Mouse (Mus musculus) stomach, embryonic 16.5 days (tissue): Measurements from ENCODE around the gene Txnip. TPM values are rescaled to one million over a fixed set of nuclear protein-coding genes. Genes with fewer than 3 reads are reported as not detected.
"Not testable (repeated sequence)": the region's sequence is repeated elsewhere in the genome, so short reads cannot be mapped to it uniquely, and the experiment has no call there.

ENCODE experiments used
- ATAC-seq: fragments of 200-750 bp; cut with Nextera tagmentation; 2 replicates; pipeline ENCODE4 v1.8.0; 2017; ENCODE audit warnings: moderate number of reproducible peaks, moderate TSS enrichment; ENCODE audit not compliant: insufficient read depth, low FRiP score
- H3K27ac ChIP-seq: fragments of 300-500 bp; sonication (generic); 2 replicates; pipeline ENCODE4 v1.5.1; 2014; ENCODE audit warnings: low read length
- H3K27me3 ChIP-seq: fragments of 300-500 bp; sonication (generic); 2 replicates; pipeline ENCODE4 v1.6.1; 2014; ENCODE audit warnings: low read length, control low read depth, mixed read lengths; ENCODE audit not compliant: control insufficient read depth, insufficient read depth
- H3K36me3 ChIP-seq: fragments of 300-500 bp; sonication (generic); 2 replicates; pipeline ENCODE4 v1.6.1; 2014; ENCODE audit warnings: low read length; ENCODE audit not compliant: control insufficient read depth, insufficient read depth
- H3K4me1 ChIP-seq: fragments of 300-500 bp; sonication (generic); 2 replicates; pipeline ENCODE4 v1.6.1; 2014; ENCODE audit warnings: low read length, control low read depth, mixed read lengths; ENCODE audit not compliant: control insufficient read depth, insufficient read depth
- H3K4me2 ChIP-seq: fragments of 300-500 bp; sonication (generic); 2 replicates; pipeline ENCODE4 v1.6.1; 2014; ENCODE audit warnings: low read depth, low read length, mixed read lengths
- H3K4me3 ChIP-seq: fragments of 300-500 bp; sonication (generic); replicated peaks from 2 replicates; pipeline ENCODE4 v1.5.1; 2014; ENCODE audit warnings: mild to moderate bottlenecking, low read length
- H3K9ac ChIP-seq: fragments of 300-500 bp; sonication (generic); 2 replicates; pipeline ENCODE4 v1.6.1; 2014; ENCODE audit warnings: low read length
- H3K9me3 ChIP-seq: fragments of 300-500 bp; sonication (generic); replicated peaks from 2 replicates; pipeline ENCODE4 v1.6.1; 2016; ENCODE audit warnings: low read length, control low read depth; ENCODE audit not compliant: control insufficient read depth
- WGBS: fragments of 180-500 bp; shearing (Covaris S2); extraction: QIAGEN DNeasy Blood & Tissue Kit; methylation state at CpG from one replicate; pipeline ENCODE4 v1.1.7; 2014; 5-methylcytosine and 5-hydroxymethylcytosine counted together
- polyA plus RNA-seq: library from polyadenylated mRNA; unstranded; fragments of >200 nt; fragmentation: Nextera tagmentation; extraction: Ambion mirVana; gene quantifications from 2 replicates; pipeline ENCODE4 v1.2.1, GENCODE M21; 2015

The Txnip gene
- polyA plus RNA-seq, 1 experiment from 2014 or later = 179 TPM

- WGBS = 93% methylated on average over 3 of the region's 4 CpGs
- H3K4me2 ChIP-seq, H3K36me3 ChIP-seq, H3K4me1 ChIP-seq, H3K9ac ChIP-seq, H3K9me3 ChIP-seq, H3K27me3 ChIP-seq, ATAC-seq, H3K4me3 ChIP-seq, H3K27ac ChIP-seq: not testable (repeated sequence)
Measured at GRCm38 (mm10) chr3:96606007-96606406, 48.2 kb downstream of the Txnip start.

GRCm38 (mm10) chr3:96606618-96607017 lies 48.9 kb downstream of the Txnip start:
- 85% methylated on average over 4 of the region's 4 CpGs for WGBS
- Histone ChIP-seq H3K9me3 (no peaks in the 10 kb centered on the region), H3K4me3 (no peak overlapping the region), H3K27me3 (no peaks in the 10 kb centered on the region), H3K27ac (no peak overlapping the region), H3K4me2 (no peak overlapping the region), H3K4me1 (peaks cover 8% of the 10 kb centered on the region; the same call in 1 of the 2 replicates), H3K9ac (no peak overlapping the region), H3K36me3 (no peaks in the 10 kb centered on the region)
- ATAC-seq = no peak

Other genes starting within 250 kb of the Txnip start
- gene BC107364, start 105.7 kb upstream of the Txnip start, polyA plus RNA-seq = 0.17 and 0.29 TPM in 2 replicates
- gene Hfe2, start 32.8 kb upstream of the Txnip start, polyA plus RNA-seq = 0.50 and 3.8 TPM in 2 replicates
- 0.89 and 1.1 TPM in 2 replicates for gene Gm16253, start 19.0 kb downstream of the Txnip start, polyA plus RNA-seq
- 26.4 and 29.8 TPM in 2 replicates for gene Polr3gl, start 36.2 kb downstream of the Txnip start, polyA plus RNA-seq
- gene Ankrd34a, start 38.7 kb downstream of the Txnip start, polyA plus RNA-seq = 2.2 and 2.7 TPM in 2 replicates
- gene Lix1l, start 43.2 kb downstream of the Txnip start, polyA plus RNA-seq = 7.2 and 7.5 TPM in 2 replicates
- 102 and 104 TPM in 2 replicates for gene Rbm8a, start 72.0 kb downstream of the Txnip start, polyA plus RNA-seq
- gene Pex11b, start 77.4 kb downstream of the Txnip start, polyA plus RNA-seq = 43.7 and 44.6 TPM in 2 replicates
- 0.07 and 0.09 TPM in 2 replicates for gene Gm42957, start 77.5 kb downstream of the Txnip start, polyA plus RNA-seq
- 0.85 and 1.2 TPM in 2 replicates for gene Itga10, start 87.6 kb downstream of the Txnip start, polyA plus RNA-seq
- 8.0 and 10.5 TPM in 2 replicates for gene Ankrd35, start 112.2 kb downstream of the Txnip start, polyA plus RNA-seq
- gene Pias3, start 138.4 kb downstream of the Txnip start, polyA plus RNA-seq = 54.6 and 60.2 TPM in 2 replicates
- gene Nudt17, start 150.6 kb downstream of the Txnip start, polyA plus RNA-seq = 7.0 and 9.2 TPM in 2 replicates
- 30.3 and 33.9 TPM in 2 replicates for gene Polr3c, start 169.7 kb downstream of the Txnip start, polyA plus RNA-seq
- gene Rnf115, start 169.7 kb downstream of the Txnip start, polyA plus RNA-seq = 34.0 and 38.4 TPM in 2 replicates